Comparison of ENCODE assay signal across 10 mouse cellular contexts in the genomic region with DNA sequence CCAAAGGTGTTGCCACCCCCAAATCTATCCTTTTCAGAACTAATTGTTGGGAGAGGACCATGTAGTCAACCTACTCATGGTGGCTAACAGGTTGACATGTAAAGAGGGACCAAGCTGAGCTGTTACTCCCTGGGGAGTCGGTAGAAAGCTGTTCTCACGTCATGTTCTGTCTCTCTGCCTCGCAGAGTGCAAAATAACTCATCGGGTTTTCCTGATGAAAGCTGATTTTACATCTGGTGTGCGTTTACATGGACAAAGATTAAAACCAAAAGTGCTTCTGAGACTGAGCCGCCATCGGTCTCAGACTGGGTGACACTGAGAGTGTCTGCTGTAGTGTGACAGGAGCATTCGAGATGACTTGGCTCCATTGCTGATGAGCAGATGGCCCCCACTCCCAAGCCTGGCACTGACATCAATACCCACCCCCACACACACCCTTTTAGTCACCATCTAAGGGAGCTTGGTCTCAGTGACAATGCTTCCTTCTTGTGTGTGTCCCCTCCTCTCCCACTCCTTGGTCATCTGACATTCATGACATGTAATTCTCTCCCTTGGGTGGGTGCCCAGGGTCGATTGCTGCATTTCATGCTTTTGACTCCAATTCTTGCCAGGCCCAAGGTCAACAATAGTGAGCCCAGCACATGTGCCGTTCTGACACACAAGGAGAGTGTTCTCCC. TPM values are rescaled to one million over a fixed set of nuclear protein-coding genes. Genes with fewer than 3 reads are reported as not detected.
A peak's percentile ranks its signal among the peaks of the same experiment; 100 is the strongest.
DNase-seq lines count a peak whose midpoint lies in the region; ATAC-seq lines count a peak whose summit lies in the region.
"Had no signal": no experiment of that assay in that cellular context is flagged by ENCODE, and none has a peak within 500 bp of the region (broad histone marks: within the 10 kb centered on the region; RNA-seq: fewer than 3 reads in every experiment).

No protein-coding gene starts in this region.

- intact Hi-C loops in gastrocnemius, postnatal 14 days (cut with DNase I; ENCODE audit: low total_unique reads): loop anchor here (10.0 kb wide), 1 partner anchor 194 kb away; no protein-coding TSS in a partner anchor
- intact Hi-C loops in gastrocnemius, postnatal 36 days (cut with DNase I): no loop called here
- intact Hi-C loops in left cerebral cortex, postnatal 4 days (cut with DNase I): no loop called here

- no peaks in the 10 kb centered on the region; the same call in 1 of the 2 replicates for H3K27me3 ChIP-seq in hindbrain, embryonic 12.5 days
- H3K27me3 ChIP-seq: heart, embryonic 13.5 days had no signal

- H3K9ac ChIP-seq in hindbrain, embryonic 12.5 days: no peak overlapping the region
- H3K9ac ChIP-seq: heart, embryonic 13.5 days had no signal

- H3K27ac ChIP-seq in hindbrain, embryonic 12.5 days: no peak overlapping the region
- H3K27ac ChIP-seq: heart, embryonic 13.5 days had no signal

- peaks cover 26% of the 10 kb centered on the region for H3K4me1 ChIP-seq in hindbrain, embryonic 12.5 days

- H3K4me2 ChIP-seq in hindbrain, embryonic 12.5 days (replicated peaks): no peak overlapping the region
- H3K4me2 ChIP-seq: heart, embryonic 13.5 days had no signal

- no peaks in the 10 kb centered on the region for H3K9me3 ChIP-seq in hindbrain, embryonic 12.5 days (replicated peaks)
- H3K9me3 ChIP-seq: heart, embryonic 13.5 days had no signal

- peak; percentile 24 for DNase-seq in gastrocnemius, postnatal 14 days
- DNase-seq in gastrocnemius, postnatal 36 days: no peak
- DNase-seq in left cerebral cortex, postnatal 4 days: peak; percentile 85
- no peak for DNase-seq in thymus, postnatal 25 days
- no peak for DNase-seq in urinary bladder, postnatal 25 days (ENCODE audit: low spot score)
- no peak for DNase-seq in thymus, postnatal 10 days (ENCODE audit: low spot score in 2 of 2)

- no peaks in the 10 kb centered on the region for H3K36me3 ChIP-seq in hindbrain, embryonic 12.5 days
- H3K36me3 ChIP-seq: heart, embryonic 13.5 days had no signal

- no peak overlapping the region for H3K4me3 ChIP-seq in hindbrain, embryonic 12.5 days
- H3K4me3 ChIP-seq: heart, embryonic 13.5 days had no signal

- ATAC-seq in cerebellum, adult (ENCODE audit: insufficient number of reproducible peaks, low FRiP score, low TSS enrichment): peak; percentile 76; the same call in 1 of the 2 replicates
- peak; percentile 52; the same call in 1 of the 2 replicates for ATAC-seq in hindbrain, embryonic 12.5 days (ENCODE audit: low FRiP score)

- WGBS in hindbrain, embryonic 12.5 days: 66% methylated on average over 10 of the region's 10 CpGs

RNA-seq across cellular contexts. Expression of a gene that starts 12.4 kb away (rescaled TPM):
- 10 to 100 TPM; 42.5 to 65.2 TPM for total RNA-seq in gastrocnemius, postnatal 14 days (2021)
- 10 to 100 TPM; 42.3 to 47.7 TPM for total RNA-seq in gastrocnemius, postnatal 36 days (2021)
- polyA plus RNA-seq in hindbrain, embryonic 12.5 days (2016; fragmentation: Nextera tagmentation; extraction: Ambion mirVana): 28.1 and 30.1 TPM in 2 replicates
- 10 to 100 TPM; 72.3 to 73.5 TPM for total RNA-seq in left cerebral cortex, postnatal 4 days (2021)

RNA-seq across cellular contexts. Expression of a gene that starts 34.4 kb away (rescaled TPM):
- total RNA-seq in gastrocnemius, postnatal 14 days (2021): not detected
- total RNA-seq in gastrocnemius, postnatal 36 days (2021): not detected
- polyA plus RNA-seq in hindbrain, embryonic 12.5 days (2016; fragmentation: Nextera tagmentation; extraction: Ambion mirVana): 0.21 TPM in 1 of 2 replicates, not detected in the other
- not detected for total RNA-seq in left cerebral cortex, postnatal 4 days (2021)
- polyA plus RNA-seq: heart, embryonic 13.5 days; liver, adult 2 months had no signal

Comparison
In these comparisons a context has a peak if more than half of its experiments do, and no peak if none do; other contexts are left out.
1. DNase-seq: peak in gastrocnemius, postnatal 14 days (single experiment) and left cerebral cortex, postnatal 4 days (single experiment); none in gastrocnemius, postnatal 36 days (0 of 2), thymus, postnatal 25 days (single experiment), urinary bladder, postnatal 25 days (single experiment) and thymus, postnatal 10 days (0 of 2).